Mouse (Mus musculus) G1E (cell line): Measurements from ENCODE around the gene Gm4131. TPM values are rescaled to one million over a fixed set of nuclear protein-coding genes. Genes with fewer than 3 reads are reported as not detected.

ENCODE experiments used
- ATAC-seq: 2 replicates; pipeline ENCODE4 v1.8.0; 2016; ENCODE audit warnings: mild to moderate bottlenecking; ENCODE audit not compliant: insufficient number of reproducible peaks, poor library complexity, low FRiP score, severe bottlenecking; ENCODE audit errors: extremely low read depth
- DNase-seq: peaks from one replicate; pipeline ENCODE4 v3.0.0; 2012; ENCODE audit warnings: low spot score
- H3K27me3 ChIP-seq: 2 replicates; pipeline ENCODE4 v1.6.1; 2012; ENCODE audit warnings: mild to moderate bottlenecking, low read length, inconsistent platforms; ENCODE audit not compliant: insufficient read depth
- H3K36me3 ChIP-seq: replicated peaks from 2 replicates; pipeline ENCODE3; 2012; ENCODE audit warnings: mild to moderate bottlenecking, inconsistent platforms
- H3K4me1 ChIP-seq: 2 replicates; pipeline ENCODE4 v1.6.1; 2012; ENCODE audit warnings: low read depth, low read length, inconsistent platforms, mixed read lengths; ENCODE audit not compliant: insufficient read depth
- H3K4me3 ChIP-seq: 2 replicates; pipeline ENCODE4 v1.5.1; 2012; ENCODE audit warnings: low read depth, mild to moderate bottlenecking, inconsistent platforms, low read length, moderate library complexity, mixed read lengths
- H3K9me3 ChIP-seq: replicated peaks from 2 replicates; pipeline ENCODE4 v1.6.1; 2012; ENCODE audit warnings: inconsistent platforms
- CTCF ChIP-seq: IDR thresholded peaks from 2 replicates; pipeline ENCODE4 v1.5.1; 2012; ENCODE audit warnings: low read depth, low read length, inconsistent platforms, mixed read lengths
- GATA1 ChIP-seq: IDR thresholded peaks from 2 replicates; pipeline ENCODE4 v1.6.1; 2012; ENCODE audit warnings: borderline replicate concordance, low read length, inconsistent platforms, mixed read lengths
- GATA2 ChIP-seq: IDR thresholded peaks from 2 replicates; pipeline ENCODE4 v1.6.1; 2012; ENCODE audit warnings: low read depth, low read length, inconsistent platforms, borderline replicate concordance
- POLR2AphosphoS5 ChIP-seq: IDR thresholded peaks from 2 replicates; pipeline ENCODE4 v1.6.1; 2012; ENCODE audit warnings: low read depth, low read length, inconsistent platforms; ENCODE audit not compliant: insufficient replicate concordance
- TAL1 ChIP-seq: conservative IDR thresholded peaks from 2 replicates; pipeline ENCODE4 v1.6.1; 2012; ENCODE audit warnings: low read depth, low read length, inconsistent platforms, mixed read lengths
- polyA plus RNA-seq: library from polyadenylated mRNA; stranded (reverse); fragments of >175 nt; gene quantifications from 2 replicates; pipeline ENCODE4 v1.2.3, GENCODE M21; 2012
- total RNA-seq, 2 experiments: library from RNA; stranded (forward) in 1 of 2; stranded (reverse) in 1 of 2; fragments of 200-1000 nt in 1 of 2; fragments of >200 nt in 1 of 2; fragmentation: Nextera tagmentation in 1 of 2; gene quantifications; 2 replicates each; pipeline ENCODE4 v1.2.3; 2014 to 2017

The Gm4131 gene
- total and polyA plus RNA-seq, 3 experiments: not detected

GRCm38 (mm10) chr14:62570299-62570698 is 3.6 kb upstream of the Gm4131 start:
- Histone ChIP-seq H3K4me1 (no peaks in the 10 kb centered on the region), H3K4me3 (no peak overlapping the region), H3K36me3 (no peaks in the 10 kb centered on the region), H3K9me3 (no peaks in the 10 kb centered on the region), H3K27me3 (0 out of 2 replicates have a peak, but pooled peaks cover 2% of the 10 kb centered on the region)
- DNase-seq (no peak), ATAC-seq (no peak)
- TF ChIP-seq GATA1: no peak
- no peak for TF ChIP-seq POLR2AphosphoS5
- TF ChIP-seq CTCF: no peak
- TF ChIP-seq TAL1: no peak
- no peak for TF ChIP-seq GATA2

GRCm38 (mm10) chr14:62569463-62569862 is 2.7 kb upstream of the Gm4131 start:
- no peaks in the 10 kb centered on the region for H3K4me1 ChIP-seq
- ATAC-seq (no peak), DNase-seq (no peak)
- TF ChIP-seq POLR2AphosphoS5 (no peak), TAL1 (no peak), GATA1 (no peak), GATA2 (no peak), CTCF (no peak)
- H3K9me3 ChIP-seq: no peaks in the 10 kb centered on the region
- no peaks in the 10 kb centered on the region for H3K36me3 ChIP-seq
- 0 out of 2 replicates have a peak, but pooled peaks cover 2% of the 10 kb centered on the region for H3K27me3 ChIP-seq
- no peak overlapping the region for H3K4me3 ChIP-seq

- no peak for TF ChIP-seq GATA2
- TF ChIP-seq POLR2AphosphoS5: no peak
- no peak for TF ChIP-seq GATA1
- TF ChIP-seq CTCF: no peak
- no peak for TF ChIP-seq TAL1
- ATAC-seq: no peak
- H3K27me3 ChIP-seq: peaks cover 7% of the 10 kb centered on the region
- no peaks in the 10 kb centered on the region for H3K4me1 ChIP-seq
- H3K9me3 ChIP-seq: no peaks in the 10 kb centered on the region
- H3K36me3 ChIP-seq: no peaks in the 10 kb centered on the region
- no peak overlapping the region for H3K4me3 ChIP-seq
- DNase-seq: no peak
These were observed 3.0 kb downstream of the Gm4131 start for GRCm38 (mm10) chr14:62563679-62564078.

- TF ChIP-seq POLR2AphosphoS5 (no peak), GATA2 (no peak), CTCF (no peak), TAL1 (no peak), GATA1 (no peak)
- ATAC-seq (no peak), DNase-seq (no peak)
- H3K4me3 ChIP-seq: no peak overlapping the region
- H3K36me3 ChIP-seq: no peaks in the 10 kb centered on the region
- no peaks in the 10 kb centered on the region for H3K4me1 ChIP-seq
- H3K27me3 ChIP-seq: peaks cover 7% of the 10 kb centered on the region
- no peaks in the 10 kb centered on the region for H3K9me3 ChIP-seq
These were observed 4.6 kb downstream of the Gm4131 start for GRCm38 (mm10) chr14:62561875-62562748.

- Histone ChIP-seq H3K27me3 (peaks cover 9% of the 10 kb centered on the region), H3K4me3 (no peak overlapping the region)
- ATAC-seq: no peak
These were observed 9.6 kb downstream of the Gm4131 start for GRCm38 (mm10) chr14:62557111-62557510.

GRCm38 (mm10) chr14:62555840-62556810 is 10.6 kb downstream of the Gm4131 start:
- Histone ChIP-seq H3K27me3 (peaks cover 9% of the 10 kb centered on the region), H3K4me1 (no peaks in the 10 kb centered on the region), H3K4me3 (no peak overlapping the region), H3K9me3 (no peaks in the 10 kb centered on the region), H3K36me3 (no peaks in the 10 kb centered on the region)
- ATAC-seq: no peak
- no peak for TF ChIP-seq CTCF
- no peak for TF ChIP-seq POLR2AphosphoS5
- no peak for TF ChIP-seq GATA1
- no peak for TF ChIP-seq GATA2
- no peak for TF ChIP-seq TAL1
- DNase-seq: no peak

More at GRCm38 (mm10) chr14:62557111-62557510, 9.6 kb downstream of the Gm4131 start:
- no peaks in the 10 kb centered on the region for H3K36me3 ChIP-seq
- TF ChIP-seq GATA2: no peak
- no peak for TF ChIP-seq GATA1
- no peak for TF ChIP-seq CTCF
- TF ChIP-seq TAL1: no peak
- TF ChIP-seq POLR2AphosphoS5: no peak
- no peak for DNase-seq
- no peaks in the 10 kb centered on the region for H3K9me3 ChIP-seq
- no peaks in the 10 kb centered on the region for H3K4me1 ChIP-seq
